Mouse (Mus musculus): Measurements from ENCODE around the gene Olfr1269. TPM values are rescaled to one million over a fixed set of nuclear protein-coding genes. Genes with fewer than 3 reads are reported as not detected.

Gene Olfr1269
- not detected for total RNA-seq (2021)
- long read RNA-seq, result 0 reads

DNA sequence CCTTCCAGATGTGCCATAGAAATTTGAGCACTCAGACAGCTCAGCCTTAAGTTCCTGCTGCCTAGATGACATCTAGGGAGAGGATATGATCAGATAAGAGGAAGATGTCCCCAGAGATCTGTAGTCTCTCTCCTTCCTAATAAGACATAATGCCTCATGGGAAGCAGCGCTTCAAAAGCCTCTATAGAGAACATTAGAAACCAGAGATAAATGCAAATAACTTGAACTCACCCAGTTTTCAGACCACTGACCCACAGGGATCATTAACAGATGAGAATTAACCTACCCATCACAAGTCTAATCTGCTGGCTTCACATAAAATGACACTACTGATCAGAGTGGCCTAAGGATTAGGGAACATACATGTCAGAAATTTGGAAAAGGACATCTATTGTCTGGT is at the start of gene Olfr1269:
Gene Olfr1269, minus strand, starts transcription at position 101 of the 400 bp plus-strand sequence.
- DNase-seq (ENCODE audit: low spot score in 2 of 2), result no peak

DNA sequence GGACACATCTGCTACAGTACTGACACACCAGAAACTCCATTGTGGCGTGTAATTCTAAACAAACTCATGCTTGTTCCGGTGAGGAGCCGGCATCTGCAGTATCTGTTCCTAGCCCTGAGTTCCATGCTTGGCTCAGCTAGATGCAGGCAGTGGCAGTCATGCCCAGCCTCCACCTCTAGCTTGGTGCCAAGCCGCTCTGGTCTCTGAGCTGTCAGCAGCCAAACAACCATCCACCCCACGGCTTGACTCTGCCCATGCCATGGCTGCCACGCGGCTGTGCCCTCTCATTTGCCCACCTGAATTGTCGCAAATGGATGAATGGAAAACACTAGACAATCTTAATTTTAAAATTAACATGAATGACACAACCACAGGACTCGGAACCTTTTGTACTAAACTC is 32.7 kb upstream of the Olfr1269 start:
- DNase-seq (ENCODE audit: low spot score in 2 of 2), result no peak

DNA sequence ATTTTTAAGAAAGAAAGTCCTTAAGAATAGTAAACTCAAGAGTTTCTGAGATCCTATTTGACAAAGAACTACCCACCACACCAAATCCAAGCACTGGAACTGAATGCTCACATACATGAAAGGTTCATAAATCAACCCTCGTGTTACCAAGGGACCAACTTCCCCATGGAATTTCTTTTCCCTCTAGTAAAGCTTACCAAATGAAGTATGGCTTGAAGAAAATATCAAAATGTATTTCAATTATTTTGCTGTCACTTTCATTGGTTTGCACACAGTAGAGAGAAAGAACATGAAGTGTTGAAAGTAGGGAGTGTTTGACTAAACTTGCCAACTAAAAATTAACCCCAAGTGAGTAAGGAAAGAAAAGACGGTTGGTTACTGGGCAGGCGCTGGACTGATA is 31.8 kb upstream of the Olfr1269 start, which contains the start of gene Olfr1270:
Gene Olfr1270, minus strand, starts transcription at position 101 of the 400 bp plus-strand sequence.
- no peak for DNase-seq (ENCODE audit: low spot score in 2 of 2)

DNA sequence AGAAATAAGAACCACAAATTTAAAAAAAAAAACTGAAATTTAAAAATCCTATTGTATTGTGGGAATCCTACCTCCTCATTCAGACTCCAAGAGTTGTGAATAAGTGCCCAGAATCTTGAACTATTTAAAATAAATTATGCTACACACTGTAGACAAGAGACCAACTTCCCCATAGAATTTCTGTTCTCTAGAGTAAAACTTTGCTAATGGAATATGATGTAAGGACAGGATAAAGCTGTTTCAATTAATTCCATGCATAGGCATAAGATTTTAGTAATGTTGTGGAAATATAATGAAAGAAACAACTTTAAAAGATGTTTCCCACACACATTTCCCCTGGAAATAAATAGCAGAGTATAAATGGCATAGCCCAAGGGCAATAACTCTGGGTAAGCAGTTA is 21.0 kb upstream of the Olfr1269 start, which contains the start of gene Olfr32:
Gene Olfr32, minus strand, starts transcription at position 101 of the 400 bp plus-strand sequence.
- no peak for DNase-seq (ENCODE audit: low spot score in 2 of 2)

DNA sequence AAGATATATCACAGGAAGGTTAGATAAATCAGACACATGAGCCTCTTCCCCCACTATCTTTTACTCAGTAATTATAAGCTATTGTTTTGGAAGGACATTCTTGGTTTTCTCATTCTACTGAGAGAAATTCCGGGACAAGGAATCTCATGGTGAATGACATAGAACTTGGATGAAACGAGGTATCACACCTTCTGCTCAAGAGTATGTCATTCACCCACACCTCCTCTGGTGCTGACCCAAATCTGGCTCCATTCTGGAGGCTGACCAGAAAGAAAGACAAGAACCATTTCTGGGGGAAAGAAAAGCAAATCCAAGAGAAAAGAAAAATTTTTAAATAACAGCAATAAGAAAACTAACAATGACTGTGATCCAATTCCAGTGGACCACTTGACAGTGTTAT is 51.1 kb downstream of the Olfr1269 start:
- DNase-seq (ENCODE audit: low spot score in 2 of 2), result no peak

Other genes starting within 250 kb of the Olfr1269 start
- gene Olfr1257, start 243.0 kb downstream of the Olfr1269 start, total RNA-seq (2021), result not detected
- gene Olfr1258, start 194.1 kb downstream of the Olfr1269 start, total RNA-seq (2021), result not detected
- not detected for gene Olfr1259, start 172.7 kb downstream of the Olfr1269 start, total RNA-seq (2021)
- not detected for gene Olfr1260, start 147.1 kb downstream of the Olfr1269 start, total RNA-seq (2021)
- gene Olfr1261, start 130.2 kb downstream of the Olfr1269 start, total RNA-seq (2021), result not detected
- not detected for gene Olfr1262, start 121.3 kb downstream of the Olfr1269 start, total RNA-seq (2021)
- not detected for gene Olfr1263, start 109.3 kb downstream of the Olfr1269 start, total RNA-seq (2021)
- gene Olfr1264, start 95.8 kb downstream of the Olfr1269 start, total RNA-seq (2021), result not detected
- gene Olfr1265, start 86.1 kb downstream of the Olfr1269 start, total RNA-seq (2021), result not detected
- not detected for gene Olfr140, start 57.8 kb downstream of the Olfr1269 start, total RNA-seq (2021)
- not detected for gene Olfr32, start 20.9 kb upstream of the Olfr1269 start, total RNA-seq (2021)
- gene Olfr1270, start 31.7 kb upstream of the Olfr1269 start, total RNA-seq (2021), result not detected
- gene Olfr1506, start 103.1 kb upstream of the Olfr1269 start, total RNA-seq (2021), result not detected
- gene Olfr142, start 136.2 kb upstream of the Olfr1269 start, total RNA-seq (2021), result not detected
- gene Olfr1271, start 149.6 kb upstream of the Olfr1269 start, total RNA-seq (2021), result not detected
- gene Olfr1272, start 171.4 kb upstream of the Olfr1269 start, total RNA-seq (2021), result not detected
- under 1 TPM in 1 of 2 experiments, not detected in 1; 0.21 TPM for gene Gm13769, start 200.8 kb upstream of the Olfr1269 start, total RNA-seq (2021)